Mouse (Mus musculus) liver, adult 2 months (tissue): ENCODE results near the gene Dlg2.

Experiments used
- CTCF ChIP-seq: fragments of 200-500 bp; IDR thresholded peaks from 2 replicates; pipeline ENCODE4 v1.5.1; 2011; ENCODE audit warnings: low read depth, low read length, control low read depth
- POLR2A ChIP-seq: fragments of 200-500 bp; IDR thresholded peaks from 2 replicates; pipeline ENCODE4 v1.6.1; 2011; ENCODE audit warnings: low read length, control low read depth; ENCODE audit not compliant: insufficient read depth; ENCODE audit errors: extremely low read depth

GRCm38 (mm10) chr7:91369821-91370321 is 893.4 kb downstream of the Dlg2 start:
- no peak for TF ChIP-seq CTCF
- TF ChIP-seq POLR2A = no peak
